Mouse (Mus musculus) erythroblast, adult 5-6 weeks (primary cell): ENCODE measurements around the gene Btbd9. TPM values are rescaled to one million over a fixed set of nuclear protein-coding genes. Genes with fewer than 3 reads are reported as not detected.

Experiments used
- ATAC-seq: replicated peaks from 2 replicates; pipeline ENCODE4 v1.8.0; 2016; ENCODE audit warnings: moderate number of reproducible peaks, mild to moderate bottlenecking, moderate TSS enrichment, inconsistent platforms; ENCODE audit not compliant: poor library complexity, low FRiP score, severe bottlenecking
- total RNA-seq, 2 experiments: library from RNA; stranded (forward) in 1 of 2; stranded (reverse) in 1 of 2; fragments of 150-400 nt in 1 of 2; fragments of 200-764, 138-1000 nt in 1 of 2; gene quantifications; 2 replicates each; pipeline versions ENCODE4 v1.2.3 to v1.2.4; 2015 to 2017; ENCODE audit warnings: low replicate concordance in 2 of 2

Btbd9 gene
- total RNA-seq, 2 experiments from 2014 or later = 6.3 to 6.5 TPM

DNA sequence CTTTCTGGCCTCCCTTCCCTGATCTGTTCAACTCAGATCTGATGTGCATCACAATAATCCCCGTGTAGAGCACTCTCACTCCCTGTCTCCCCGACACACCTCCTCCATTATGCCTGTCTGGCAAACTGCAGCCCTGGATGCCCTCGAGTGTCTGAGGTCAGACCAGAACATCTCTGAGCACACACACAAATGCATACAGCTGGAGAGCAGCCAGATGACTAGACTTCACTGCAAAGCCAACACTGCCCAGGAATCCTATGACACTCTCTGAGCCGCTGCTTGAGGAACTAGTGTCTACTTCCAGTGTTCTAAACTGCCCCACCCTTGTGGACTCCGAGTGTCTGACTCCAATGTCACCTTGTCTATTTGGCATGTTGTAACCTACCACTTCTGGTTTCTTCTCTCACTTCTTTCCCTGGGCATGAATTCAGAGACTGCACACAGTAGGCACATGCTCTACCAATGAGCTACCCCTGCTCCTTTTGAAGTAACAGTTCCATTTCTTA, 112.0 kb downstream of the Btbd9 start:
- ATAC-seq = no peak

DNA sequence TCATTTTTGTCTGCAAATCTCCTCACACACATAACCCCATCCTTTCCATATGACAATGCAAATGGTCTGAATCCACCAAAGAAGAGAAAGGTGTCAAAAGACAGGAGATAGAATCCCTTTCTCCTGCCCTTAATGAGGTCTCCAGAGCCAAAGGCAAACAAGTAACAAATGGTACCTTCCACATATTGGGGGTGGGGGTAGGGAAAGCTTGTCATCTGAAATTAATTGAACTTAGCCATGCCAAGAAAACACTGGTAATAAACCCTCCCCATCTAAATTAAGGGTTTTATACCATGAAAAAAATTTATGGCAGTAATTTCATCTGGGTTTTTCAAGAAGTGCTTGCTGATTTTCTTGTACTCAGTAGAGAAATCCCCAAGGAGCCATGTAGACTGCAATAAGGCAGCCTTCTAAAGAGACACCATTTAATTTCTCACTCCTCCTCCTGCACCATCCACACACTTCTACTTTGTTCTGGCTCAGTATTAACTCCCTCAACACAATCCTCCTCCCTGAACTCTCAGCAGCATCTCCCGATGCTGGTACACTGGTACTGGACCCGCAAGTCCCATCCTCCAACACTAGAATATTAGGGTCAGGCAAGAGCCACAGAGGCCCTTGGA, 115.5 kb downstream of the Btbd9 start:
- ATAC-seq = no peak

DNA sequence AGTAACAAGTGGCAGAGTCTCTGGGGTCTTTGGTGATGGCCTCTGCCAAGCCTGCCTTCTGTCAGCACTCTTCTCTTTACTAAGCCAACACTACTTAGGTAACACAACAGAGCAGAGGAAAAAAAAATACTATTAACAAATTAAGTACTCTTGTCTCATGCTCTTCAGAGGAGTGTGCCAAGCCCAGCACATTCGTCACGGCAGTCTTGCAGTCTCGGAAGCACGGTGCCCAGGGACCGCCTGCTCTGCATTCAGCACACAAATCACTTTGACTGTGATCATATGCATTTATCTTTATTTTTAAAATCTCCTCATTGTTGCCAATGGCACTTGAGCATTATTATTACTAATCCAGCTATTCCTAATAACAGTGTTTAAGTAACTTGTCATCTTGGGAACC, 116.6 kb downstream of the Btbd9 start:
- ATAC-seq = no peak

DNA sequence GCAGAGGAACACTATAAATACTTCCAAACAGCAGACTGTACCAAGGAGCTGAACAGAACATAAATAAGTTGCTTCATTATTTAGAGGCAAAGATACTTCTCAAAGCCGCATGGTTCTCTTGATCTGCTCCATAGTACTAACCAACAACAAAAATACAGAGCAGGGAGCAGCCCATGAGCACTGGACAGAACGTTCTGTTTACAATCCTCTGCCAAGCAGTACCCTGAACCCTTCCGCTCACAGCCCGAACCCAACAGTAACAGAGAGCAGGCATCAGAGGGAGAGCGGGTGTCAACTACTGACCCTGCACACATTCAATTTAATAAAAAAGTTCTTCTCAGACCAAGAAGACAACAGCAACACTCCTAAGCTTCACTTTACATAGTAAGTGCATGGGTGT, 117.4 kb downstream of the Btbd9 start:
- no peak for ATAC-seq

DNA sequence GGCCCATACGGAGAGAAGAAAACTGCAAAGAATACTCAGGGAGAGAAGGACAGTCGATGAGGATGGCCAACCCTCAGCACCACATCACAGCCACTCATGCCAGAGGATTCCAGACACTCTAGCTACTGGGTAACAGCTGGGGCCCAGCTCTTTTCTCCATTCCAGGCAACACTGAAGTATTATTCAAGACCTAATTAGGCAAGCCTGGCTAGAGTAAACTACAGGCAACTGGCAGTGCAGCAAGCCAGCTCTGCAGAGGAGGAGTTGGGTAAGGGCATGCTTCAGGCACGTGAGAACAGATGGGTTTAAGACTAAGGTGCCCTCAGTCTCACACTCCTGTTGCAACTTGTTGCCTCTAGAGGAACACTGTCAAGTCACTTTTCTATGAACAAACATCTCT, 118.0 kb downstream of the Btbd9 start:
- ATAC-seq = no peak

DNA sequence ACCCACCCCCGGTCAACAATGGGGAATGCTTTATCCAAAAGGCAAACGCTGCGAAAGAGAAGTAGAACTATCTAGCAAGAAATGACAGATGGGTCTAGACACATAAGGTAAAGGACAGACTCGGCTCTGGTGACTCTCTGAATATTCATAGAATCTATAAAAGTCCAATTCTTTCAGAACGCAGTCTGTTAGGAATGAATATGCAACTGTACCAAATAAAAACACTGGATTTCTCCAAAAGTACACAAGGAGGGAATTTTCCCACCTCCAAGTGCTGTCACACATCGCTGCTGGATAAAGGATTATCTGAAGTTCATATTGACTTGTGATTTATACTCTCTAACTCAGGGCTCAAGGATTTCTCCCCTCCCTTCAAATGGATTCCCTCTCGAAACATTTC, 118.8 kb downstream of the Btbd9 start:
- ATAC-seq = no peak

DNA sequence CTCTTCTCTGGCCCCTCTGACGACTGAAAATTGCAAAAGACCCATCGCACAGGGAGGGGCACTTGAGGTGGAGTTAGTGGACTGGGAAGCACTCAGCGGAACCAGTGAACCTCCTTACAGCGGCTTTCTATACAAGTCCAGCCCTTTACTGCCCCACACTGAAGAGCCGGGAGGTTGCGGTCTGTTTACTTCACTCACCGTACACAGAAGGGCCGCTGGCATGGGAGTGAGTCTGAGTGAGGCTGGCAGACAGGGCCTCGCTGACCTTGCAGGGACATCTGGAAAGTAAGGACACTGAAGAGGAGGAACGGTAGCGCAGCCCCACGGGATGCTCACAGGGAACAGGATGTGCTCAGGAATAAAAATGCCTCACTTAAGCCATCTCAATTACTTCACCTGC, 120.0 kb downstream of the Btbd9 start:
- ATAC-seq = no peak

DNA sequence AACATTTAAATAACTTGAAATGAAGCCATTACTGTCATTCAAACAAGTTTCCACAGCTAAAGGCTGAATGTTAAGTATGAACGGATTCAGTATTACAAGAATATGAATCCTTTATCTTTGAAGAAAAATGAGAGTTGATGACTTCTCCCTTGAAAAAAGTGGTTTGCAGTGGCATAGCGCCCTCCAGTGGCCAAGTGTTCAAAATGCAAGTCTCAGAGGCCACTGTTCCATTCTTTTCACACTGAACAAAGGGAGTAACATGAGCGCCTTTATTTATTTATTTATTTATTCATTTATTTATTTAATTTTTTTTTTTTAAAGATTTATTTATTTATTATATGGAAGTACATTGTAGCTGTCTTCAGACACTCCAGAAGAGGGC, 121.4 kb downstream of the Btbd9 start:
- no peak for ATAC-seq

DNA sequence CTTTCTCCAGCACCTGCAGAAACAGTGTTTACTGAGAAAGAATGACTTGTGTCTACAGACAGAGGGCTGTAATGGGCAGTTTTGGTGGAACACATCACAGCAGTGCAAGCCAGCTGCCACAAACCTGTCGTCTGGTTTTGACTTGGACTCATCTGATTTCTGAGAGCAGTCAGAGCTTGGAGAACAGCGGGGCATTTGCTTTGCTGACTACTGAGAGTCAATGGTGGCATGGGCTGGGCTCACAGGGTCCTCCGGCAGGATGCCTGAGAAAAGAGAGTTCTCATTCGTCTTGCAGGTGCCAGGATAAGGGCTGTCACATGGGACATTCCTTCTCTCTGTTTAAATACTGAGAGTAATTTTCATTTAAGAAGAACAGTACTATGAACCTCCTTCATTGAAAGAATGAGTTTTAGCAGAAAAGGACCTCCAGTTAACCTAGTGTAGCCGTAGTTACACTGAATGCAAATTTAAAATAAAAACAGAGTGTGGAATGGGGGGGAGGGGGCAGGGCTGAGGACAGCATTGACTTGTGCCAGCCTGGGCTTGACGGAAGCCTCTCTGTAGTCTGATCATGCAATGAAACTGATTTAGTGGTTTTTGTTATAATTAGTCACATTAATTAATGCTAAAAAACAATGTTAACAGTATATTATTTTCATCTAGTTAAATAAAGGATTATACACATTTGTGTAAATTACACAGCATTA, 122.0 kb downstream of the Btbd9 start:
- no peak for ATAC-seq

DNA sequence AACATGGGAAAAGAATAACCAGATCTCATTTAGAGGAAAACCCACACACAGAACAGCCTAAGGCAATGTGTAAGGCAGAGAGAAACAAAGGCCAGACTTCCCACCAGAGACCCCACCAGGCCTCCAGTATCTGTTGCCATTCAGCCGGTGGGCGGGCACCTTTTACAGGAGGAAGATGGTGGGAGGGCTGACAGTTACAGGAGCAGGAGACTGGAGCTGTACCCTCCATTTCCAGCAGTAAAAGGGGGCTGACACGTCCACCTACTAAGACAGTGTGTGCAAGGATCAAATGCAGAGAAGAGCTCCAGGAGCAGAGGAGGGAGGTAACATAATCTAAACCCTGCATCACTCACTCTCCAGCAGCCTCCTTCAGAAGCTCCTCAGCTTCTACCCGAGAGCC, 123.0 kb downstream of the Btbd9 start:
- ATAC-seq = no peak

DNA sequence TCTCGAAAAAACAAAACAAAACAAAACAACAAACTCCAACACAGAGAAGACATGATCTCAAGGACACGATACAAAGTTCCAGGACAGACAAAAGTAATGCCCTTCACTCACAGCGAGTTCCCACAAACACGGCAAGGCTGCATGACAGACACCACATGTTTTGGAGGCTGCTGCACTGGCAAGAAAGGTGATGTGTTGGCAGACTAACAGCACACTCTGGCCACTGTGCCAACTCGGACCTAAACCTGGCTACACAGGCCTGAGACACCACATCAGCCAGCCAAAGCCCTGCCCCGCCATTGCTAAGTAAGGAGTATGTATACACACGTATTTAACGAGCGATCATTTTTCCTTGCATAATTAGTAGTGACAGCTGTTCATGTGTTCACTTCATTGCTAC, 123.9 kb downstream of the Btbd9 start:
- ATAC-seq = no peak

DNA sequence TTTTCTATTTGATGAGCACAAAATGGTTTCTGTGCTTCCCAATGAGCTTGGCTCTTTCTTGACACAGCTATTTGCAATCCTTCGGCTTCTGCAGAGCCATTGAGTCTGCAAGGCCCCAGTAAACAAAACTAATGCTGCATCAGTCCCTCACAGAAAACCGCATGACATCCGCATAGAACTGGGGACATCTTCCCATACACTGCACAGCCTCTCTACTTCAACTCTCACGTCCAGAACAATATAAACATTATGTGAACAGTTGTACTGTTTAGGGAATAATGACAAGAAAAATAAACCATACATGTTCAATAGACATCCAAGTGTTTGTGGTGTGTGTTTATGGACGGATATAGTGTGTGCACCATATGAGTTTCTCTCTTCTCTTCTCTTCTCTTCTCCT, 127.7 kb downstream of the Btbd9 start:
- ATAC-seq = no peak

DNA sequence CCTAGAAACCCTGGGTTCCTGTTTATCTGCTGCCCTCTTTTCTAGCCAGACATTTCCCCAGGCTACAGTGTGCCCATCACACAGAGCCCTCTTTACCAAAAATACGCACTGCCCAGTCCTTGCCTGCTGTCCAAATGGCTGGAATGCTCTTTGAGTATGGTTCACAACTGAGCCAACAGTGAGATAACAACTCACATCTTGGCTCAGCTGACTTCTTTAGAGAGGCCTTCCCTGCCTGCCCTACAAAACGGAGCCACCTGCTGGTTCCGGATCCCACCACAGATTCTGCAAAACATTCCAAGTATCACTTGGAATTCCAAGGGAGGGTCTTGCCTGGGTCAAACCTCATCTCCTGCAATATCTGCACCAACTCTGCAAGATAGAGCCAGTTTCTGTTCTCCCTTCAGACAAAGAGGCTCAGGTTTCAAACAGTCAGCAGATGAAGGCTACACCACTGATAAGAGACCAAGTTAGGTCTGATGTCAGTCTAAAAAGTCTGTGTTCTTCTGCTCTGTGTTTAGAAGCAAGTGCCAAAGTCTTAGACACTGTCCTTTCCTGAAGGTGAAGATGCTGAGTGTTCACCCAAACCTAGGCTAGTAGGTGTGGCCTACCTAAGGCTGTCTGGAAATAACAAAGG, 130.4 kb downstream of the Btbd9 start:
- ATAC-seq = no peak

DNA sequence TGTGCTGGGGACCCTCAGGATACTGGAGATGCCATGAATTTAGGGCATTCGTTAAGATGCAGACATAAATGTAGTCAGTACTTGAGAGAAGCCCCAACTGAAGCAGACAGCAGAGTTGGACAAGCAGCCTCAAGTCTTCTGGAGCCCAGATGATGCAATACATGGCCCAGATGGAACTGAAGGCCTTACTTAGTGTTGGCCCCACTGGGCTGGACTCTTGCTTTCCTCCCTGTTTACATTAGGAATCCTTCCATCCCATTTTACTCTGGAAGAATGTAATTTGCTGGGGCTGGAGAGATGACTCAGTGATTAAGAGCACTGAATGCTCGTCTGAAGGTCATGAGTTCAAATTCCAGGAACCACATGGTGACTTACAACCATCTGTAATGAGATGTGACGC, 136.6 kb downstream of the Btbd9 start:
- no peak for ATAC-seq

DNA sequence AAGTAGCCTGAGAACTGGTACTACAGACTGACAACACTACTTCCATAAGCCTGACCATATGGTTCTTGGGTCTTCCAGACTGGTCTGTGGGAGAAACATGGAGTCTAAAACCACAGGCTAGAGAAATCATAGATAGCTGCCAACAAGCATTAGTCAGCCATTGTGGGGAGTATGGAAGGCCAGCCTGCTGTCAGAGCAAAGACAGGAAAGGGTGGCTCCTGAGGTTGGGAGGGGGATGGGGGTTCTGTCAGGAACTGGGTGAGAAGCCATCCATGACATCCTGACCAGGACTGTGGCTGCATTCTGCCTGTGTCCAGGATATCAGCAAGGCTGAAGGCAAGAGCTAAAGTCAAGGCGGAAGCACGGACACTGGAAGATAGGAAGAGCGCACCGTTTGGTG, 137.5 kb downstream of the Btbd9 start:
- ATAC-seq = no peak

DNA sequence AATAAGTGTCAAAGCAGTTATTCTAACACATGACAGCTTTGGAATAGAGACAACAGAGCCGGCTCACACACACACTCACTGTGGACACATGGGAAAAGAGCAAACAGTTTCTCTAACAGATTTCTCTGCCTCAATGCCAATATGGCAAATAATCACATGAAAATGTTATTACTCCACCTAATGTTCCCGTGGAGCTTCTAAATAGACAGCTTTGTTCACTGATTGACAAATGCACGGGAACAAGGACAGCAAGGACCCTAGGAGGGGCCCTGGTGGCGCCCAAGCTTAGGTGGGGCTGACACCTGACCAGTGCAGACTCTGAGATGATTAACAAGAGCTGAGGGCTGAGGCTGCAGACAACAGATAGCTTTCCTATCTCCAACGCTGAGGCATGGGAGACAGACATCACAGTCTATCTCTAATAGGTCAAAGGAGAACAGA, 140.2 kb downstream of the Btbd9 start:
- no peak for ATAC-seq

DNA sequence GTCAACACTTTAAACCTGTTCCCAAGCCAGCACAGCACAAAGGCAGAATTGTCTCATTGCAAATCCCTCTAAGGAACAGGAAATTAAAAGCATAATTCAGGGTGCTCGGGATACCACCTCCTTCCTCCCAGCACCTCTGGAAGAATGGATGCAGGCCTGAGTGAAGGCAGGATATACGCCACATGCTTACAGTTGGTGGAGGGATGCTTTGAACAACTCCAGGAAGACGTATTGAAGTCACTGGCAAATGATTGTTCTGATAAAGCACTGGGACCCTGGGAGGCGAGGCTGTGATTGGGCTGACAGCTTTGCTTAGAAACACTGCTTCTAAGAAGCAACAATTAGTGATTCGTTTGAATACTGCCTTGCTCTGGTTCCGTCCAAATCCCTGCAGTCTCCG, 140.8 kb downstream of the Btbd9 start:
- no peak for ATAC-seq

DNA sequence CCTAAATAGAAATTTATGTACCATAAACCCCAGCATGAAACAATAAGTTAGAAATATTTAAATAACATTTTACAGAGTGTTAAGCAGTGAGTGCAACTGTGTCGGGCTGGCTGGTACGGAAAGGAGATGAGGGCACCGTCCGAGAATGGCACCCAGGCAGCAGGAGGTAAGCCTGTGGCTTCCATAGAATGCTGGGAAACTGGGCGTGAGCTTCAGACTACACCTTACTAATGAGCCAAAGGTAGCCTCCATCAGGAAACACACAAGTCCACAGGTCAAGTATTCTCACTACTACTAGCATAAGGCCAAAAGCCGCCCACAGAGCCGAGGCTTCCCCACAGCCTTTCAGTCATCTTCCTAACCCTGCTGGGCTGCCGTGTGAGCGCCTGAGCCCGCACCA, 144.2 kb downstream of the Btbd9 start:
- no peak for ATAC-seq

DNA sequence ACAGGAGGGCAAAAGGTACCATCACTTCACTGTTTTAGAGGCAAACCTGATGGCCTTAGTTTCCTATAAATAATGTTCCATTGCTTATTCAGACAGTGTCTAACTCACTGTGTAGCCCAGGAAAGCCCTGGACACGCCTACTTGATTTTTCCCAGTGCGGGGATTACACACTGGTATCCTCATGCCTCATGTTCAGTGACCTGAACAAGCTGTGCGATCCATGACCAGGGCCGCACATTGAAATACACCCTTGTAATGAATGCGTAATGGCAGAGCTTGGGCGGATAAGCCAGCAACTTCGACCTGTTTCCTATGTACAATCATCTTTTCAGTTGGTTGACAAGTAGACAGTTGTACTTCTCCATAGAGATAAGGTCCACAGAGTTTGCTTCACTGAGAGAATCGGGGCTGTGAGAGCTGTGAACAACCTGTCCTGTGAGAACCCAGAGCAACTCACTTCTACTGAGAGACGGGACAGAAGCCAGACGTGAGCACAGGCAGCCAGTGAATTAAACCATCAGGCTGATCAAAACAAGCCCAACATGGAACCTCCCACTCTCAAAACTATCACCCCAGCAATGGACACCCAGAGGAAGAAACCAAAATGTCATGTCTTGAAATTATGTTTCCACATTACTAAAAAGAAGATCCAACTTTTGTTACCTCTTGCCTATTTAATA, 145.2 kb downstream of the Btbd9 start:
- ATAC-seq = no peak

DNA sequence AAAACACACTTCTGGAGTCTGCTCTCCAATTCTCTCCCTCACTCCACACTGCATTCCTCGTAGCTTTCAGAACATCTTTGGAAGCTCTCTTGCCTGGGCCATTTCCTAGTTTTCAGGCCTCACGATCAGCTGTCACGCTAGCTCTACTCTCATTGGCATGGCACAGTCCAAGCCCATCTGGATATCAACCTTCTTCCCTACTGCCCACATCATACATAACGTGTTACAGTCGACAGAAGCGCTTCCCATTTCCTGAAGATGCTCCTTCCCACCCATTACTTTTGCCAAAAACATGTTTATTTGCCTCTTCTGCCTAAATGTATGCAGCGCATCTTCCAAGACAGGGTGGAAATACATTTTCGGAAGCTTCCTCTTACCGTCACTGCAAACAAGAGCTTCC, 147.6 kb downstream of the Btbd9 start:
- ATAC-seq = no peak
